Mouse (Mus musculus): ENCODE measurements around the gene Phf24. TPM values are rescaled to one million over a fixed set of nuclear protein-coding genes. Genes with fewer than 3 reads are reported as not detected.

The Phf24 gene
- total and polyA plus RNA-seq, 3 experiments: 0.31 to 0.92 TPM; not detected in 1

GRCm38 (mm10) chr4:42932229-42932969 lies 15.9 kb downstream of the Phf24 start:
- TF ChIP-seq ELF1 (IDR thresholded peaks at IDR 0.05; ENCODE audit: low read depth, low read length) (no peak), KAT2A (conservative IDR thresholded peaks at IDR 0.05; ENCODE audit: low read depth, low read length) (no peak), UBTF (IDR thresholded peaks at IDR 0.05; ENCODE audit: borderline replicate concordance, insufficient read depth, low read depth, low read length) (no peak), TBP (IDR thresholded peaks at IDR 0.05; ENCODE audit: low read depth, low read length) (no peak), USF2 (IDR thresholded peaks at IDR 0.05; ENCODE audit: borderline replicate concordance in 1 of 2, insufficient read depth in 1 of 2, low read depth in 1 of 2, low read length in 2 of 2) (no peak), MYB (IDR thresholded peaks at IDR 0.05; ENCODE audit: low read depth, low read length) (no peak), ZC3H11A (IDR thresholded peaks at IDR 0.05; ENCODE audit: low read depth, low read length) (no peak)
- no peak for DNase-seq (ENCODE audit: low read depth, low spot score)
- Histone ChIP-seq H3K4me3 (ENCODE audit: control insufficient read depth in 1 of 2, insufficient read depth in 1 of 2, low read depth in 2 of 2, low read length in 2 of 2) (no peak overlapping the region), H3K27ac (ENCODE audit: control insufficient read depth, low read depth, low read length) (no peak overlapping the region), H3K9me3 (replicated peaks; ENCODE audit: insufficient read depth, low read length) (no peaks in the 10 kb centered on the region), H3K9ac (ENCODE audit: control insufficient read depth, low read depth, low read length, poor library complexity, severe bottlenecking) (no peak overlapping the region), H3K79me2 (ENCODE audit: control insufficient read depth, insufficient read depth, low read length, poor library complexity) (no peaks in the 10 kb centered on the region), H3K4me1 (ENCODE audit: control insufficient read depth in 1 of 2, insufficient read depth in 2 of 2, low read length in 2 of 2) (peaks cover 2 to 10% of the 10 kb centered on the region in 2 experiments; a peak in 1 of 4 replicates), H3K36me3 (ENCODE audit: control insufficient read depth in 1 of 2, insufficient read depth in 2 of 2, low read length in 2 of 2) (0 out of 4 replicates have a peak, but pooled peaks cover 0 to 2% of the 10 kb centered on the region in 2 experiments), H3K27me3 (ENCODE audit: control insufficient read depth in 1 of 2, insufficient read depth in 2 of 2, low read length in 2 of 2) (no peaks in the 10 kb centered on the region; a peak in 1 of 4 replicates)

GRCm38 (mm10) chr4:42933630-42934029 lies 17.2 kb downstream of the Phf24 start:
- TF ChIP-seq HCFC1 (IDR thresholded peaks at IDR 0.05; ENCODE audit: low read depth, low read length) (peak; percentile 53; the same call in 1 of the 2 replicates), CHD1 (IDR thresholded peaks at IDR 0.05; ENCODE audit: low read depth, low read length) (no peak), SMC3 (IDR thresholded peaks at IDR 0.05; ENCODE audit: low read depth, low read length) (no peak), CTCF (IDR thresholded peaks at IDR 0.05 in 2 of 3, conservative IDR thresholded peaks at IDR 0.05 in 1 of 3; ENCODE audit: control insufficient read depth in 1 of 3, insufficient read depth in 1 of 3, low read depth in 2 of 3, low read length in 3 of 3, poor library complexity in 1 of 3, severe bottlenecking in 1 of 3) (peak in 2 of 3 experiments; percentile 42 to 56; a peak in 4 of 6 replicates), NRF1 (IDR thresholded peaks at IDR 0.05; ENCODE audit: insufficient read depth, low read depth, low read length, poor library complexity, severe bottlenecking) (no peak), MYB (IDR thresholded peaks at IDR 0.05; ENCODE audit: low read depth, low read length) (no peak), EP300 (IDR thresholded peaks at IDR 0.05; ENCODE audit: low read depth in 1 of 2, low read length in 2 of 2) (no peak), UBTF (IDR thresholded peaks at IDR 0.05; ENCODE audit: borderline replicate concordance, insufficient read depth, low read depth, low read length) (no peak), ZMIZ1 (IDR thresholded peaks at IDR 0.05; ENCODE audit: low read depth, low read length) (no peak), SIN3A (IDR thresholded peaks at IDR 0.05; ENCODE audit: low read length) (0 out of 2 replicates have a peak, but pooled peaks have one; percentile 37), POLR2AphosphoS5 (IDR thresholded peaks at IDR 0.05; ENCODE audit: borderline replicate concordance, low read depth, low read length) (no peak), MXI1 (IDR thresholded peaks at IDR 0.05; ENCODE audit: low read depth, low read length) (peak; percentile 73), KAT2A (conservative IDR thresholded peaks at IDR 0.05; ENCODE audit: low read depth, low read length) (no peak), MAFK (IDR thresholded peaks at IDR 0.05; ENCODE audit: borderline replicate concordance, low read depth, low read length) (no peak), MAX (IDR thresholded peaks at IDR 0.05; ENCODE audit: low read length) (peak; percentile 73; the same call in 1 of the 2 replicates), TBP (IDR thresholded peaks at IDR 0.05; ENCODE audit: low read depth, low read length) (no peak), ELF1 (IDR thresholded peaks at IDR 0.05; ENCODE audit: low read depth, low read length) (peak; percentile 81), JUND (IDR thresholded peaks at IDR 0.05; ENCODE audit: low read depth, low read length) (no peak), POLR2A (IDR thresholded peaks at IDR 0.05; ENCODE audit: control insufficient read depth in 1 of 2, insufficient read depth in 1 of 2, low read depth in 1 of 2, low read length in 2 of 2, poor library complexity in 1 of 2) (0 out of 4 replicates have a peak, but pooled peaks of 1 of the 2 experiments have one; percentile 24), GATA1 (IDR thresholded peaks at IDR 0.05; ENCODE audit: low read depth, low read length) (no peak), GABPA (IDR thresholded peaks at IDR 0.05; ENCODE audit: low read depth, low read length) (no peak)
- H3K27me3 ChIP-seq (ENCODE audit: control insufficient read depth in 1 of 2, insufficient read depth in 2 of 2, low read length in 2 of 2): no peaks in the 10 kb centered on the region
- peak; percentile 86 for DNase-seq (ENCODE audit: low read depth, low spot score)
- peak overlapping the region; percentile 29 for H3K9ac ChIP-seq (ENCODE audit: control insufficient read depth, low read depth, low read length, poor library complexity, severe bottlenecking)
- no peak overlapping the region for H3K27ac ChIP-seq (ENCODE audit: control insufficient read depth, low read depth, low read length)
- no peaks in the 10 kb centered on the region for H3K79me2 ChIP-seq (ENCODE audit: control insufficient read depth, insufficient read depth, low read length, poor library complexity)
- no peaks in the 10 kb centered on the region for H3K9me3 ChIP-seq (replicated peaks; ENCODE audit: insufficient read depth, low read length)
- H3K36me3 ChIP-seq (ENCODE audit: control insufficient read depth in 1 of 2, insufficient read depth in 2 of 2, low read length in 2 of 2): 0 out of 4 replicates have a peak, but pooled peaks cover 0 to 2% of the 10 kb centered on the region in 2 experiments
- H3K4me1 ChIP-seq (ENCODE audit: control insufficient read depth in 1 of 2, insufficient read depth in 2 of 2, low read length in 2 of 2): peaks cover 2 to 10% of the 10 kb centered on the region in 2 experiments; a peak in 1 of 4 replicates
- peak overlapping the region; percentile 39 to 55 for H3K4me3 ChIP-seq (ENCODE audit: control insufficient read depth in 1 of 2, insufficient read depth in 1 of 2, low read depth in 2 of 2, low read length in 2 of 2)

Measured in MEL (cell line).